Mouse (Mus musculus) hindbrain, embryonic 10.5 days (tissue): ENCODE results near the gene Hsd3b7. TPM values are rescaled to one million over a fixed set of nuclear protein-coding genes. Genes with fewer than 3 reads are reported as not detected.
"Not testable (repeated sequence)": the region's sequence is repeated elsewhere in the genome, so short reads cannot be mapped to it uniquely, and the experiment has no call there.

Experiments
- DNase-seq: peaks from one replicate; pipeline ENCODE4 v3.0.0-alpha.2; 2017; ENCODE audit warnings: low spot score
- H3K27ac ChIP-seq: fragments of 300-500 bp; sonication (generic); 2 replicates; pipeline ENCODE4 v1.5.1; 2016; ENCODE audit warnings: mild to moderate bottlenecking, moderate library complexity
- H3K27me3 ChIP-seq: fragments of 300-500 bp; sonication (generic); 2 replicates; pipeline ENCODE4 v1.6.1; 2016; ENCODE audit warnings: mild to moderate bottlenecking; ENCODE audit not compliant: poor library complexity, insufficient read depth, severe bottlenecking
- H3K36me3 ChIP-seq: fragments of 300-500 bp; sonication (generic); 2 replicates; pipeline ENCODE4 v1.6.1; 2016; ENCODE audit warnings: mild to moderate bottlenecking, moderate library complexity
- H3K4me1 ChIP-seq: fragments of 300-500 bp; sonication (generic); replicated peaks from 2 replicates; pipeline ENCODE4 v1.6.1; 2016; ENCODE audit warnings: mild to moderate bottlenecking
- H3K4me3 ChIP-seq: fragments of 300-500 bp; sonication (generic); 2 replicates; pipeline ENCODE4 v1.5.1; 2016; ENCODE audit warnings: mild to moderate bottlenecking, moderate library complexity
- H3K9me3 ChIP-seq: fragments of 300-500 bp; sonication (generic); 2 replicates; pipeline ENCODE4 v1.6.1; 2016; ENCODE audit warnings: mild to moderate bottlenecking, moderate library complexity
- WGBS: fragments of 180-500 bp; shearing (Covaris S2); methylation state at CpG from one replicate; pipeline ENCODE4 v1.1.7; 2016; 5-methylcytosine and 5-hydroxymethylcytosine counted together
- polyA plus RNA-seq: library from polyadenylated mRNA; unstranded; fragments of >200 nt; fragmentation: Nextera tagmentation; extraction: Ambion mirVana; gene quantifications from 2 replicates; pipeline ENCODE4 v1.2.1, GENCODE M21; 2016

Hsd3b7 gene
- polyA plus RNA-seq, 1 experiment from 2014 or later, result 7.8 TPM

DNA sequence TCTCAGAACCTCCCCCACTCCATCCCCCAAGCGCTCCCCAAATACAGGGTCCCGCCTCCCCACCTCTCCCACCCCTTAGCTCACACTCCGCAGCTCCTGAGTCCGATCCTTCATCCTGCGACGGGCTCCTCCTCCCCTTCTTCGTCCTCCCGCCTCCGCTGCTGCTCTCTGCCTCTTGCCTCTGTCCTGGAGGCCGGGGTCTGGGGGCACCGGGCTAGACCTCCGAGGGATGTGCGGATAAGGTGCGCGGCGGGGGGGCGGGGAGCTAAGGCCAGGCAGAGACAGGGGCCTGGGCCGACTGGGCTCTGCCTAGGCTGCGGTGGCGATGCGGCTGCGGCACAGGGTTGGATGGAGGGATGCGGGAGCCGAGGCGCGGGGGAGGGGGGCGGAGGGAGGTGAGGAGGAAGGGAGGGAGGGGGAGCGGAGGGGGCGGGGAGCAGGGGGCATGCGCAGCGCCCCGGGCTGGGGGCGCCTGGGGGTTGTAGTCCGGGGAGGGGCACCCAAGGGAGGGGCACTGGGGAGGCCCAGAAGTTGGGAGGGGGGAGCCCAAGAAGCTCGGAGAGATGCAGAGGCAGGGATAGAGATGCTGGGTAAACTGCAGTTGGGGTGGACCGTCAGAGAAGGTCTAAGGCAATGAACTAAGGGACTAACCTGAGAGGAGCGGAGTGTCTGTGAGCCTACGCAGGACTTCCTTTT, 23.9 kb downstream of the Hsd3b7 start, which contains the start of the genes Stx4a and Stx1b:
Gene Stx4a, plus strand, starts transcription at position 119 of the 696 bp plus-strand sequence.
Gene Stx1b, minus strand, starts transcription at position 374 of the 696 bp plus-strand sequence.
- peaks cover 42% of the 10 kb centered on the region for H3K4me1 ChIP-seq
- peak within 1 kb of the TSS; percentile 93 for H3K27ac ChIP-seq
- no peaks in the 10 kb centered on the region for H3K9me3 ChIP-seq
- peak; percentile 72 for DNase-seq
- no peaks in the 10 kb centered on the region for H3K36me3 ChIP-seq
- H3K27me3 ChIP-seq, result 0 out of 2 replicates have a peak, but pooled peaks cover 3% of the 10 kb centered on the region
- H3K4me3 ChIP-seq, result peak within 1 kb of the TSS; percentile 90
- WGBS, result 2% methylated on average over 31 of the region's 38 CpGs

DNA sequence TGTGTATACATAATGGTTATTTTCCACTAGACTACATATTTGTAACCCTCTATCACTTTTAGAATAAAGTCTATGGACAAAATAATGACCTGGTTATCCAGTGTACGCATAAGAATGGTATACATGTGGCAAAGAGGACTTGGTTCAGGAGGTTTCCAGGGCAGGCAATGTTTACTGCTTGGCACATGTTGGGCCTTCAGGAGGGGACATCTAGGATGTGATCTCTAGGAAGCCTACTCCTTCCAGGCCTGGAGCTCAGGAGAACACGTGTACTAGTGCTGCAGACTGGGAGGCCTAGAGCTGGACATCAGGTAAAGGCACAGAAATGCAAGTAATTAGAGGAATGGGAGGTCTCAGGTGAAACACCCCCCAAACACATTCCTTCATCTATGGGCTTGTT, 35.1 kb downstream of the Hsd3b7 start:
- Histone ChIP-seq H3K4me1 (no peaks in the 10 kb centered on the region), H3K27me3 (peaks cover 5% of the 10 kb centered on the region; the same call in 1 of the 2 replicates), H3K4me3 (no peak overlapping the region), H3K36me3 (no peaks in the 10 kb centered on the region), H3K9me3 (no peaks in the 10 kb centered on the region), H3K27ac (no peak overlapping the region)
- no peak for DNase-seq
- WGBS, result 91% methylated on average over 2 of the region's 2 CpGs

DNA sequence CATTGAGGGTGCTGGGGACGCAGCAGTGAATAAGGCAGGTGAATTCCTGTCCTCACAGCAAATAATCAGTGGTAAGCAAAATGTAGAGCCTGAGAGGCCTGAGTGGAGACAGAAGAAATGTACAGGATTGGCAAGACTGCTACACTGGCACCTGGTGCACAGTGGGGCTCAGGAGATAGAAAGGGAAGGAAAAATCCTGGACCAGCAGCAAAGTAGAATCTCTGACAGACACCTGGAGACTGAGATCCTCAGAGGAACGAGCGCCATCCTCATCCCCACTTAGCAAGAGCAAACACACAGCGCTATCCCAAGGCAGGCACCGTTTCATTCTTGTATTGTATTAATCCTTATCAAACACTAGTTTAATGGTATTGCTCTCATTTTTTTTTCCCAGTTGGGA, 37.1 kb downstream of the Hsd3b7 start:
- H3K4me3 ChIP-seq, result no peak overlapping the region
- peaks cover 5% of the 10 kb centered on the region; the same call in 1 of the 2 replicates for H3K27me3 ChIP-seq
- no peak overlapping the region for H3K27ac ChIP-seq
- H3K9me3 ChIP-seq, result no peaks in the 10 kb centered on the region
- H3K36me3 ChIP-seq, result no peaks in the 10 kb centered on the region
- DNase-seq, result no peak
- 93% methylated on average over 5 of the region's 5 CpGs for WGBS
- H3K4me1 ChIP-seq, result peaks cover 9% of the 10 kb centered on the region

DNA sequence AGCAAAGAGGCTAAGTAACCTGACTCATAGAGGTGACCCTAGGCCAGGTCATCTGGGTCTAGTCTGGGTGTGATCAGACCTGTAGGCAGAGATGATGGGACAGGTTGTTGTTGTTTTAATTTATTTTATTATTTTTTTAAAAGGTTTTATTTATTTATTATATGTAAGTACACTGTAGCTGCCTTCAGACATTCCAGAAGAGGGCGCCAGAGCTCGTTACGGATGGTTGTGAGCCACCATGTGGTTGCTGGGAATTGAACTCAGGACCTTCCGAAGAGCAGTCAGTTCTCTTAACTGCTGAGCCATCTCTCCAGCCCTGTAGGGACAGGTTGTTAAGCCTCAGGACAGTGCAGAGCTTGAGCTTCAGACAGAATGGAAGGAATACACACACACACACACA, 37.5 kb downstream of the Hsd3b7 start:
- not testable (repeated sequence) for H3K4me3 ChIP-seq, H3K27me3 ChIP-seq, H3K27ac ChIP-seq, H3K36me3 ChIP-seq, DNase-seq, H3K9me3 ChIP-seq
- 77% methylated on average over 4 of the region's 4 CpGs for WGBS
- peaks cover 13% of the 10 kb centered on the region for H3K4me1 ChIP-seq

DNA sequence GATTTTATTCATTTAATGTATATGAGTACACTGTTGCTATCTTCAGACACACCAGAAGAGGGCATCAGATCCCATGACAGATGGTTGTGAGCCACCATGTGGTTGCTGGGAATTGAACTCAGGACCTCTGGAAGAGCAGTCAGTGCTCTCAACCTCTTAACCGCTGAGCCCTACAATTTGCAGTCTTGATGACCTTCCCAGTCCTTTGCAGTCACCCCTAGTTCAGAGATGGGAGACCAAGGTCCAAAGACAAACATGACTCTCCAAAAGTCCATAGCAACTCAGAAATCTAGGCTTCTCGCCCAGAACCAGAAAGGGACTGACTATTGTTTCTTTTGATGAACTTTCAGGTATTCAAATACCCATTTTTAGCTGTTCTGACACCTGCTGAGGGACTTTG, 39.6 kb downstream of the Hsd3b7 start:
- not testable (repeated sequence) for H3K9me3 ChIP-seq, DNase-seq, H3K27ac ChIP-seq, H3K27me3 ChIP-seq
- peaks cover 14% of the 10 kb centered on the region; the same call in 1 of the 2 replicates for H3K36me3 ChIP-seq
- H3K4me1 ChIP-seq, result peaks cover 15% of the 10 kb centered on the region
- peak overlapping the region; percentile 81; the same call in 1 of the 2 replicates for H3K4me3 ChIP-seq
- 64% methylated on average over 2 of the region's 2 CpGs for WGBS

DNA sequence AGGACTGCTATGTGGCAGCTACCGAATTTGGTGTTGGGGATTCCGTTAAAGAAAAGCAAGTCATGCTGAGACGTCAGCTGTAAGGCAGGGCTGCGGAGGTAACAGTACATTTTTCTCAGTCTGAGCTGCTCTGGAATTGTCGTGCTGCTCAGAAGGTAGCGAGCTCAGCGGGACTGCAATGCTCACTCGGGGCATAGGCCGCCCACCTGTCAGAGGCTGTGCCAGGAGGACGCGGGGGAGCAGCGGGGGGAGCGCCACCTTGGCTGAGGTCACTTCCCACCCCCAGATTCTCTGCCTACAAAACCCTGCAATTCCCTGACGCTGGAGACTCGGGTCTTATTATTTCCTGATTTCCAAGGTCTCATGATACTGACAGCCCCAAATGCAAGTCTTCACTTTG, 40.5 kb downstream of the Hsd3b7 start:
- Histone ChIP-seq H3K9me3 (no peaks in the 10 kb centered on the region), H3K27ac (peak overlapping the region; percentile 86), H3K4me3 (peak overlapping the region; percentile 81), H3K4me1 (peaks cover 15% of the 10 kb centered on the region), H3K27me3 (peaks cover 5% of the 10 kb centered on the region; the same call in 1 of the 2 replicates), H3K36me3 (peaks cover 14% of the 10 kb centered on the region)
- 5% methylated on average over 15 of the region's 15 CpGs for WGBS
- no peak for DNase-seq

DNA sequence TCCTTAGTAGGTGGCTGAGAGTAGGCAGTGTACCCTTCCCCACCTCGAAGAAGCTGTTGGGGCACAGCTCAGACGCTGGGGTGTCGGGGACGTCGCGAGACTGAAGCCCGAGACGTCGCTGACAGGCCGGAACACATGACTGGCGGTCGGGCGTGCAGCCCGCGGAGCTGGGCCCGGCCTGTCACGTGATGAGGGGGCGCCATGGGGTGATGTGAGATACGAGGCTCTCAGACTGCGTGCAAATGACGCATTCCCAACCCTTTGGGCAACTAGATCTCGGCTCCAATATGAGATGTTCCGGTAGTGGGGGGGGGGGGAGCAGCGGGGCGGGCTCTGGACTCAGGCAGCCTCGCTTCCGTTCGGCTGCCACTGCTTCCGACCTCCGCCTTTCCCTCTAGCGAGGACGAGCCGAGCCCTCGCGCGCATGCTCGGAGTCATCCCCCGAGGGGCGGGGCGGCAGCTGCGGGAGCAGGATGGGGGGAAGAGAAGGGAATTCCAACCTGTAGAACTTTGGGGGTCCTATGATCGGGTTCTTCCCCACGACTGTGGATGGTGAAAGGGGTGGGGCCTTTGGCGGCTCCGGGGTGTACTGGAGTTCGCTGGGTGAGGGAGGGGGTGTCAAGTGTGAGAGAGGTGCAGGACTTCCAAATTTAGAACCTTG, 41.1 kb downstream of the Hsd3b7 start:
- Histone ChIP-seq H3K9me3 (no peaks in the 10 kb centered on the region), H3K27me3 (peaks cover 5% of the 10 kb centered on the region; the same call in 1 of the 2 replicates), H3K36me3 (peaks cover 20% of the 10 kb centered on the region), H3K27ac (peak overlapping the region; percentile 86), H3K4me1 (peaks cover 15% of the 10 kb centered on the region), H3K4me3 (peak overlapping the region; percentile 81)
- peak; percentile 91 for DNase-seq
- under 1% methylated on average over 46 of the region's 46 CpGs for WGBS

DNA sequence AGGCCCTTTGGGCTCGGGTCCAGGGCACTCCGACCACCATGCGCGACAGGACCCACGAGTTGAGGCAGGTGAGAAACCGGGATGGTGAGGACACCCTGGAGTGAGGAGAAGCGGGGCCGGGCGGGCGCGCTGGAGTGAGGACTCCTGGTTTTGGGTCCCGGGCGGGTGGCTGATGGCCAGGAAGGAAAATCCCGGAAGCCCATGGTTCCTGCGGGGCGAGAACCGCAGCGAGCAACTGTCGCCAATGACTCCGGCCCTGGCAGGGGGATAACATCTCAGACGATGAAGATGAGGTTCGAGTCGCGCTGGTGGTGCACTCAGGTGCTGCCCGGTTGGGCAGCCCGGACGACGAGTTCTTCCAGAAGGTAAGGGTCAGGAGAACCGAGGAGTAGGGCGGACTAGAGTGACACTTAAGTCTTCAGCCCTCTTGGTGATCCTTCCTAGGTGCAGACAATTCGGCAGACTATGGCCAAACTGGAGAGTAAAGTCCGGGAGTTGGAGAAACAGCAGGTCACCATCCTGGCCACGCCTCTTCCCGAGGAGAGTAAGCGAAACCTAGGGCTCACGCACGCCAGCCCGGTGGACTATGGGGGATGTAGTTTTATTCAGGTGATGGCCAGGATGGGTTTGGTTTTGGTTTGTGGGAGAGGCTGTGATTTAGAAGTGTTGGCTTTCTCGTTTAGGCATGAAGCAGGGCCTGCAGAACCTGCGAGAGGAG, 41.8 kb downstream of the Hsd3b7 start:
- WGBS, result under 1% methylated on average over 40 of the region's 40 CpGs
- Histone ChIP-seq H3K9me3 (no peaks in the 10 kb centered on the region), H3K27ac (peak overlapping the region; percentile 86), H3K4me1 (peaks cover 15% of the 10 kb centered on the region), H3K27me3 (peaks cover 5% of the 10 kb centered on the region; the same call in 1 of the 2 replicates), H3K36me3 (peaks cover 27% of the 10 kb centered on the region), H3K4me3 (peak overlapping the region; percentile 81)
- DNase-seq, result peak; percentile 66

DNA sequence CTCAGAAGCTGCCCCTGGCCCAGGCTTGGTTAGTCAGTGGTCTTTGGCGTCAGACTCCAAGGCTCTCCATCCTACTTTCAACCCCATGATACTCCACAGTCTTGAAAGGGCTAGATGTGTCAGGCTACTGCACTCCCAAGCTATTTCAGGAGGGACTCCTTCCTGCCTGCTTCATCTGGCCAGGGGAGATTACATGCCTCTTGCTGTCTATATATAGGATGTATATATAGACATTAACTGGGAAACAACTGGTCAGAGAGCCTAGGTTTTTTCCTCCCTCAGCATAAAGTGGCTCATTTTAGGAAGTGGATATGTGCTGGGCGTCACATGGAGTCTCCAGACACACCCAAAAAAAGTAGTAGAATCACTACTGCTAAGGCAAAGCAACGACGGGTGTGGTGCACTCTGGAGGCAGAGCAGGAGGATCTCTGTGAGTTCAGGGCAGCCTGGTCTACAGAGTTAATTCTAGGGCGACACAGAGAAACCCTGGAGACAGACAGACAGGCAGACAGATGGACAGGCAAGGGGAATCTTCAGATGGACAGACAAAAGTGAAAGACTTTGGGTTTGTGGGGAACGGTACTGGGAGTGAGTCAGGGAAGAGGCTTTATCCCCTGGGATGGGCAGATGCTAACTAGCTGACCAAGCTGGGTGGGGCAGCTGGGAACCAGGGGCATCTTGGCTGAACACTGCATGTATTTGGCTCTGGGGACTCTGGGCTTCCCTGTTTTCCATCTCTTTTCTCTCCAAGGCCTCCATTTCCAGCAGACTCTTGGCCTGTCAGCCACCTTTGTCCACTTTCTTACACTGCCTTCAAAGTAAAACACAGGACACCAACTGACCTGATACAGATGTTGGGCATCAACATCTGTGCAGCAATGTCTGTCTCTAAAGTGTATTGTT, 49.8 kb downstream of the Hsd3b7 start:
- DNase-seq, result no peak
- no peaks in the 10 kb centered on the region for H3K9me3 ChIP-seq
- H3K27ac ChIP-seq, result no peak overlapping the region

DNA sequence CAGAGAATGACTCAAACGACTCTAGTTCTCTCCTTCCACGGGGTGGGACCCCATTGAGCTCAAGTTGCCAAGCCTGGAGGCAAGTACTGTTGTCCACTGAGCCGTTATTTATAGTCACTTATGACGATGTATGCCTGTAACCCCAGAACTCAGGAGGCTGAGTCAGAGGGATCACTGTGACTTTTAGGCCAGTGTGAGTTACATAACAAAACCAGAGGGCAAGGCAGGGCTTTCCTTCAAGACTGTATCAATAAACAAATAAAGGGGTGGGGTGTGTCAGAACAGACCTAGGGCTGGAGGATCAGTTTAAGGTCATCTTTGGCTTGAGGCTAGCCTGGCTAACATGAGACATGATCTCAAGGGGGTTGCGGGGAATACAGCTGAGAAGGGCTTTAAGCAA, 50.5 kb downstream of the Hsd3b7 start:
- Histone ChIP-seq H3K4me3 (no peak overlapping the region), H3K27ac (no peak overlapping the region), H3K27me3 (no peaks in the 10 kb centered on the region), H3K36me3 (peaks cover 22% of the 10 kb centered on the region), H3K9me3 (no peaks in the 10 kb centered on the region), H3K4me1 (no peaks in the 10 kb centered on the region)
- no peak for DNase-seq
- WGBS, result 75% methylated on average over 5 of the region's 5 CpGs

More for the DNA sequence above, 49.8 kb downstream of the Hsd3b7 start:
- Histone ChIP-seq H3K4me1 (no peaks in the 10 kb centered on the region), H3K4me3 (no peak overlapping the region), H3K36me3 (peaks cover 23% of the 10 kb centered on the region), H3K27me3 (no peaks in the 10 kb centered on the region)
- 82% methylated on average over 6 of the region's 6 CpGs for WGBS
